Mouse (Mus musculus) splenic B cell, adult 2 months (primary cell): ENCODE measurements around the gene Zfp704.

Source experiments
- DNase-seq: peaks from one replicate; pipeline ENCODE4 v3.0.0-alpha.2; 2011; ENCODE audit warnings: low read depth, low spot score
- H3K27me3 ChIP-seq: 2 replicates; pipeline ENCODE4 v1.6.1; 2012; ENCODE audit warnings: mild to moderate bottlenecking, low read length, moderate library complexity, mixed read lengths; ENCODE audit not compliant: control insufficient read depth, poor library complexity, insufficient read depth, severe bottlenecking
- H3K36me3 ChIP-seq: 2 replicates; pipeline ENCODE4 v1.6.1; 2012; ENCODE audit warnings: mild to moderate bottlenecking, low read length, moderate library complexity, mixed read lengths; ENCODE audit not compliant: control insufficient read depth, poor library complexity, insufficient read depth, severe bottlenecking

Zfp704 gene

DNA sequence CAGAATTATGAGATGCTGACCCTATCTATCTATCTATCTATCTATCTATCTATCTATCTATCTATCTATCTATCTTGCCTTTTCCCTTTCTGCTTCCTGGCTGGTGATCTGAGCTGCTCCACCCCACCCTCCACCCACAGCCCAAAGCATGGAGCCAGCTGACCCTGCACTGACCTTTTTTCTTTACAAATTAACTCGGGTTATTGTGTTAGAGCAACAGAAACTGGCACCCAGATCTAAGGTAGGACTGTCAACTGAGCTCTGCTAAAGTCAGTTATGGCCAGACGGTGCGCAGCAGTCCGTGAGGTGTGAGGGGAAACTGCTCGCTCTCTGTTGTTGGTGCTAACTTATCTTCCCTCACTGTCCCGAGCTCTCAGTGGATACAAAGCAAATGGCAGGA lies 87.9 kb downstream of the Zfp704 start:
- no peak for DNase-seq
- H3K27me3 ChIP-seq, result no peaks in the 10 kb centered on the region
- no peaks in the 10 kb centered on the region for H3K36me3 ChIP-seq

DNA sequence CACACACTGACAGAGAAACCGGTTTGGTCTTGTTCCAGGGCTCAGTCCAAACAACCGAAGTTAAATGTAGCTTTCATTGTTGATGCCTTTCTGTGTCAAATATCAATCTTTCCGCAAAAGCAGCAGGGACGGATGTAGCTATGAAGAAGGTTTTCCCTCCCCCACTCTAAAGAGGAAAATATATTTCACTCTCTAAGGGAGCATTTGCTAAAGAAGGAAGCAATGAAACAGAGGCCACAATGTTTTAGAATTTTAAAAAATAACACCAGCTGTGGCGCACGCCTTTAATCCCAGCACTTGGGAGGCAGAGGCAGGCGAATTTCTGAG lies 89.2 kb downstream of the Zfp704 start:
- DNase-seq, result no peak
- Histone ChIP-seq H3K36me3 (no peaks in the 10 kb centered on the region), H3K27me3 (no peaks in the 10 kb centered on the region)

DNA sequence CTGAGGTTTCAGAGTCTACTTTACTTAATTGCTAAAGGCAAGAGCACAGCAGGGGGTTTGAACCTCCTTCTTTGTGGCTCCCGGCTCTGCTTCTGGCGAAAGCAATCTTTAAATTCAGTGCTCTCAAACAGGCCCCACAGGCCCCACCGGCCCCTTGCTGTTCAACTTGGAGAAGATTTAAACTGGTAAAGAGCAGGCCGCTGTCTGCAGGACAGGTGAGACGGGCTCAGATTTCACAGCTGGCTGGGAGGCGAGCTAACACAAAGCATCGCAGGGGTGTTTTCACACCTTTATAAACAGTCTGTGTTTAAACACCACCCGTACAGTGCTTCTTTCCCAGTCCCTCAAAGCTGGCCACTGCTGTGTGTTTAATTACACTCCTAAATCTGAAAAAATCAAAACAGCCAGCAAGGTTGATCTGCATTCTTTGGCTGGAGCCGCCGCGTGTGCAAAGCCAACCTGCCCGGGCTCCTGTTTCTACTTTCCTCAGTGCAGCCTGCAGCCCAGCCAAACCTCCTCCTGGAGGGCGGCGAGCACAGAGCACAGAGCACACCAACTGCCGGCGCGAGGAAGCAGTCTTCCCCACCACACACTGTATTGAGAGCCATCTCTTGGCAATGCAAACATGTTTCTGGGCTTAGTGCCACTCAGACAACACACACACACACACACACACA lies 89.7 kb downstream of the Zfp704 start:
- DNase-seq, result no peak
- H3K27me3 ChIP-seq, result no peaks in the 10 kb centered on the region
- H3K36me3 ChIP-seq, result no peaks in the 10 kb centered on the region

DNA sequence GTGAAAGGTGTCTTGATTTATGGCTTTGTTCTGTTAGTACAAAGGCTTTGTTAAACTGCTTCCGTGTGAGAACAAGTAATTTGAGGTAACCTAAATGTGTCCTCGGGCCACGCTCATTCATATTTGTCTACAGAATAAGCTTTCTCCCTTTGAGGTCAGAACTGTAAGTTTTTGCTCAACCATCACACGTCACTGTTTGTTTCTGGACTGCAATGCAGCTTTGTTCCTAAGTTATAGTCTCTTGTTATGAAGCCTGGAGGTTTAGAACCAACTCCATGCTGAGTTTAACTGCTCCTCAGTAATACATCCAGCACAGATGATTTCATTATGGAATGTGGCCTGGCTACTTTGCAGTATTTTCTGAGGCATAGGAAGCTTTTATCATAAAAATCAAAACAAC lies 90.4 kb downstream of the Zfp704 start:
- DNase-seq, result no peak
- Histone ChIP-seq H3K36me3 (no peaks in the 10 kb centered on the region), H3K27me3 (no peaks in the 10 kb centered on the region)

DNA sequence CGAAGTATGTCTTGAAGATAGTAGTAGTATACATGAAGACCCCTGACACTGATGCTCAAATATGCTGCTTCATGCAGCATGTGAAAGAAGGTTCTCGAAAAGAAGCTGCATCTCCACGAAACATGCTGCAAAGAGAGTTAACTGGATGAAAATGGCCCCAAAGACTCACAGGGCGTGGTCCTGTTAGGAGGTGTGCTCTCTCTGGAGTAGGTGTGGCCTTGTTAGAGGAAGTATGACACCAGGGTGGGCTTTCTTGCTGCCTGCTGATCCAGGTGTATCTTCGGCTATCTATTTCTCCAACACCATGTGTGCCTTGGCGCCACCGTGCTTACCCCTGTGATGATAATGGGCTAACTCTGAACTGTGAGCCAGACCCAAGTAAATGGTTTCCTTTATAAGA lies 90.9 kb downstream of the Zfp704 start:
- Histone ChIP-seq H3K36me3 (no peaks in the 10 kb centered on the region), H3K27me3 (no peaks in the 10 kb centered on the region)
- DNase-seq, result no peak

DNA sequence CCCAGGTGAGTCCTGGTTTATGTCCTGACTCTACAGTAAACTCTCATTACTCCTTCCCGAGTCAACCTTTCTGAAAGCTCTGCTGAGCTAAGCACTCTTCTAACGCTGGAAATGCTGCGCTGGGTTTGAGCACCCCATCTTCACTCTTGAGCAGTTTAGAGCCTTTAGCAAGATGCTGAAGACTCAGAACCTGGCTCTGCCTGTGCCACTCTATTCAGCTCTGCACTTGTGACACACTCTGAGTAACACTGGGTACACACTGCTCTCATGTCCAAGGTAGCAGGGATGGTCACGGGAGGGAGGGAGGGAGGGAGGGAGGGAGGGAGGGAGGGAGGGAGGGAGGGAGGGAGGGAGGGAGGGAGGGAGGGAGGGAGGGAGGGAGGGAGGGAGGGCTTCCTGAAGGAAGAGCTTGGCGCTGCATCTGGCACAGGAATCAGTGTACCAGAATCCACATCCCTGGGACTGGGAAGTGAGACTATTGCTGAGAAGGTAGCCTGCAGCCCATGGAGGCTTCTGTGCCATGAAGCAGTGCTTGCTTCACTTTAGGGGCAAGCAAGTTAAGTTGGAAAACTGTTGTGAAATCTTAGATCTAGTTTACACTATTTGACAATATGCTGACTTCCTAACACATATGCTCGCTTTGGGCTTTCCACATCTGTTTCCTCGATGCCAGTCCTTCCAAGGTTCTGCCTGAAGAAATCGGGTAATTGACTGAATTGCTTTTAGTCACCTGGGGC lies 93.6 kb downstream of the Zfp704 start:
- Histone ChIP-seq H3K27me3 (no peaks in the 10 kb centered on the region), H3K36me3 (no peaks in the 10 kb centered on the region)
- DNase-seq, result no peak

DNA sequence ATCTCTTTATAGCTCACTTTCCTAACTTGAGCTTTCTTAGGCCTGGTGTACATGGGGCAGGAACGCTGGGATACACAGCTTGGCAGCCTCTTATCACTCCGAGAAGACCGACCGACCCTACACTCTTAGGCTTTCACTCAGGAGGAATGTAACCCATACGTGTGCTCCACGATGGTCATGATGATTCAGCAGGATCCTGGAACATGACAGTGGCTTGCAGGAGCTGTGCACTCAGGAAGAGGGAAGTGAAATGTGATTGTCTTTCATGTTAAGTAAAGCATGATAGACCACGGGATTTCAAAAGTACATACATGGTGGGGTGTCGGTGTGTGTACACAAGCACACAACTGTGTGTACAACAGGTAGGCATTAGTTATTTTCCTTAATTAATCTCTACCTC lies 94.4 kb downstream of the Zfp704 start:
- no peaks in the 10 kb centered on the region for H3K36me3 ChIP-seq
- no peaks in the 10 kb centered on the region for H3K27me3 ChIP-seq
- no peak for DNase-seq

DNA sequence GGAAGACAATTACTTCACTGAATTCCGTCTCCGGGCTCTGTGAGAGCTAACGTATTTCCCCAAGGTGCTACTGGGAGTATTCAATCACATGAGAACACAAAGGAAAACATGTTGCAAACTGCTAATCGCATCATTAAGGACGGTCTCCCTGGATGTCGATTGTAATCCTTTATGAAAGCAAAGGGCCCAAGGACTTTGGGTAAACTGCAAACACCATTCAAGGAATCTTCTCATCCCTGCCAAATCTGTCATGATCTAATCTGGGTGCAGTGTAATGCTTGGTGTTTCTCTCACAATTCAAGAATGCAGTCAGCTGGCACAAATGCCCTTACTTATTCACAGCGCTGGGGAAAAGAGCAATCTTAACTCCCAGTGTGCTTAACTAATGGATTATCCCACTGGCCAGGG lies 96.2 kb downstream of the Zfp704 start:
- no peak for DNase-seq
- Histone ChIP-seq H3K36me3 (no peaks in the 10 kb centered on the region), H3K27me3 (no peaks in the 10 kb centered on the region)

DNA sequence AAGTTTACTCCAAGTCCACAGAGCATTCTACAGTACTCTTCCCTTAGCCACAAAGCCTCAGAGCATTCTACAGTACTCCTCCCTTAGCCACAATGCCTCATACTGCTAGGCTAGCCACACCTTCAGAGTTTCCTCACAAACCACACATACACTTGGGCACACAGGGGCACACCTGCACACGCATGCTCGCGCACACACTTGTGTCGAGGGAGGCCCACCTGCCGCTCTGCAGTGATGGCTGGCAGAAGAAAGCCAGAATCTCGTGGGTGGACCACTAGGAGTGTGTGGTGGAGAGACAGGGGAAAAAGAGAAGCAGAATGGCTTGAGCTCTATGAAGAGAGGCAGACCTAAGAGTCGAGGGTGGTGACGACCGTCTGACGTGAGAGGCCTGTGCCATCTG lies 97.7 kb downstream of the Zfp704 start:
- no peak for DNase-seq
- H3K27me3 ChIP-seq, result no peaks in the 10 kb centered on the region

DNA sequence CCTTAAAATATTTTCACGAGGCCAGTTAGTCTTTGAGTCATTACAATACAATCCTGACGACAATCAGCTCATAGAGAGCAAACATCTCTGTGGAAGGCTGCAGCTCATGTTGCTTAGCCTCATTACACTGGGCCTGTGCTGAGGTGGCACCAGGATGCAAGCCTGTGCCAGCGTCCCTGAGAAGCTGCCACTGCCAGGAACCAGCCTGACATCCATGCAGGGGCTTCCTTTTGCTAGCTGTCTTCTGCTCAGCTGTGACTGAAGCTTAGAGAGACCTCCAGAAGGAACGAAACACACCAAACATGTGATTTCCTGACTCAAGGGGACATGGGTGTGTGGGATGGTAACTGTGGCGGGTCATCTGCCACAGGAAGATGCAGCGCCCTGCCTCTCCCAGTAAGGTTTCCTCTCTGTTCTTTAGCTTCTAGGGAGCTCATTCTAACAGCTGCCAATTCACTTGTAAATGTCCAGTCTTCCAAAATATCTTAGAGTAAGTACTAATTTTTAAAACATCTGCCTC lies 104.1 kb downstream of the Zfp704 start:
- no peak for DNase-seq
- H3K36me3 ChIP-seq, result no peaks in the 10 kb centered on the region
- no peaks in the 10 kb centered on the region for H3K27me3 ChIP-seq

More for the DNA sequence above, 97.7 kb downstream of the Zfp704 start:
- no peaks in the 10 kb centered on the region for H3K36me3 ChIP-seq

DNA sequence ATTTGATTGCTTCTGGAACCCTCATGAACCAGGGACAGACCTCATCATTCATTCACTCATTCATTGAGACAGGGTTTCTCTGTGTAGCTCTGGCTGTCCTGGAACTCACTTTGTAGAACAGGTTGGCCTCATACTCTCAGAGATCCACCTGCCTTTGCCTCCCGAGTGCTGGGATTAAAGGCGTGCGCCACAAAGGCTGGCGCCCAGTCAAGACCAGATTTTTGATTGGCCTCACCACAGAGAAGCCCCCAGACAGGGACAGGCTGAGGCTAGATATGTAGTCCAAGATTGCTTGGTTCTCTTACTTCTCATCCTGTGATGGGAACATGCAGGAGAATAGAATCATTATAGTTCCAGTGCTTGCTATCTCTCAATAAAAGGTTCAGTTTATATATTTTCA lies 105.5 kb downstream of the Zfp704 start:
- Histone ChIP-seq H3K36me3 (no peaks in the 10 kb centered on the region), H3K27me3 (no peaks in the 10 kb centered on the region)
- DNase-seq, result no peak

DNA sequence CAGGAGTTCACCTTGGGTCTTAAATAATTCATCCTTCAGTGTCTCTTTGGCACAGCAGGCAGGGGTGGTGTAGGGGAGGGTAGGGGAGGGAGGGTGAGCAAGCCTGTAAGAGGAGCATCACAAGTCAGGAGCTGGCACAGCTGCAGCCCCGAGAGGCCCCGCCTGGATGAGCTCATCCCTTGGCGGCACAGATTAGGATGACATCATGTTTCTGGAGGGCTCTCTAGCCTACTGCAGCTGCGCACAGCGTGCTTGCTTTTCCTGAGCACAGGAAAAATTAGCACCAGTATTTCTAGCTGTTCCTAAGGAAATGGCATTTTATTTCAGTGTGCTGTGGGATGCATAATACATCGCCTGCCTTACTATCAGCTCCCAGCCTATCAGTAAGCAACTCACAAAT lies 109.2 kb downstream of the Zfp704 start:
- Histone ChIP-seq H3K27me3 (no peaks in the 10 kb centered on the region), H3K36me3 (no peaks in the 10 kb centered on the region)
- DNase-seq, result peak; percentile 31

DNA sequence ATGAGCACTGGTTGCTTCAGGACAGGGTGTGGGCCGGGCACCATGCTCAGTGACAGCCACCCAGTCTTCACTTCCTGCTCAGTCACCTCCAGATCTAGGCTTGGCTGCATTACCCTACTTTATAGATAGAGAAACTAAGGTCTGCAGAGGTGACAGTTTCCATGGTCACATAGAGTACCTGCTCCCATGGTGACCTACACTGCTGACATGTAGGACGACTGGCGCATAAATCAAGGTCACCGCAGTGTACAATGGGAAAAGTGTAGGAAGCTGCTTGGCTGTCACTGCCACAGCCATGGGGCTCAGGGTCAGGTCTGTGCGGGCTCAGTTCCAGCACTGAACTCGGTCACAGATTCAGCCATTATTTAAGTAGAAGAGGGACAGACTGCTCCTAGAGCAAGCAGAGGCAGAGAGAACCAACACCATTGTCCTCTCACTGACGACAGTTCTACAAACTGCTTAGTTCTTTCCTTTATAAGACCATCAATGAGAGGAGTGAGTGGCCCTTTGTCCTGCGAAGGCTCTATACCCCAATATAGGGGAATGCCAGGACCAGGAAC lies 109.8 kb downstream of the Zfp704 start:
- Histone ChIP-seq H3K36me3 (no peaks in the 10 kb centered on the region), H3K27me3 (no peaks in the 10 kb centered on the region)
- peak; percentile 41 for DNase-seq

DNA sequence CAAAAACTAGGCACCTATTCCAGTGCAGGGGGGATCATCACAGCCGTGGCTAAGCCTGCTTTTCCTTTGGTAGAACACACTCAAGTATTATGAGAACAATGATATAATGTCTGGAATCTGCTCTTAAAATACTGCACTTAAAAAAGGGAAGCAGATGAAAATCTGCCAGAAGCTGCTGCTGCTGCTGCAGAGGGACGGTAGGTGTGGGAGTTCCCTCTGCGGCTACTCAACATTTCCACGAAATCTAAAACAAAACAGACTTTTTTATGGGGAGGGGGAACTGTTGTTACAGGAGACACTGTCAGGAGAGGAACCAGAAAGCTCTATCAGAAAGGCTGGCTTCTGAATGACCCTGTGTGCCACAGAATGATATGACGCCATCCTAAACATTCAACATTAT lies 110.4 kb downstream of the Zfp704 start:
- Histone ChIP-seq H3K36me3 (no peaks in the 10 kb centered on the region), H3K27me3 (no peaks in the 10 kb centered on the region)
- DNase-seq, result peak; percentile 12

DNA sequence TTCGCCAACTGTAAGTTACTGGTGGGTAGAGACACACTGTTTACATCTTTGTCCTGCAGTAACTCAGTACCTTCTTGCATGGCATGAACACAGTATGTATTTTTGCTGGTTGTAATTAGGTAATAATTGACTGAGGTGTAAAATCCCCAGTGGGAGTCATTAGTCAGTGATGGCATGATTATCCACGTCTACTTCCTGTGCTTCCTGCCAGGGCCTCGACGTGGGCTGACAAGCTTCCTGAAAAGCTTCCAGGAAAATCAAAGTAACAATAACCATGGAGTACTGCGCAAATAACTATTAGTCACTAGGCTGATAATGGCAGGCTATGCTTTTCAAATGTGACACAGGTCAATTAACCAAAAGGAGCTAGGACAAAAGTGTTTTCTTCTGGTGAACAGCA lies 112.6 kb downstream of the Zfp704 start:
- H3K27me3 ChIP-seq, result no peaks in the 10 kb centered on the region
- DNase-seq, result no peak
- H3K36me3 ChIP-seq, result no peaks in the 10 kb centered on the region
